In genomic region chr6:29917947-29918346, GRCm38 (mm10) we compare ENCODE assay signal across 8 mouse cellular contexts. TPM values are rescaled to one million over a fixed set of nuclear protein-coding genes. Genes with fewer than 3 reads are reported as not detected.
DNase-seq lines count a peak whose midpoint lies in the region; ATAC-seq and TF ChIP-seq lines count a peak whose summit lies in the region.

No protein-coding gene starts in this region.

- 49% methylated on average over 4 of the region's 4 CpGs for WGBS in hindbrain, embryonic 10.5 days
- WGBS in limb, embryonic 15.5 days = 29% methylated on average over 4 of the region's 4 CpGs

- no peaks in the 10 kb centered on the region for H3K9me3 ChIP-seq in hindbrain, embryonic 10.5 days
- H3K9me3 ChIP-seq in limb, embryonic 15.5 days = no peaks in the 10 kb centered on the region

- peak overlapping the region; percentile 75 for H3K4me3 ChIP-seq in layer of hippocampus, adult 2 months
- H3K4me3 ChIP-seq in hindbrain, embryonic 10.5 days = peak overlapping the region; percentile 79; the same call in 1 of the 2 replicates
- peak overlapping the region; percentile 79 for H3K4me3 ChIP-seq in limb, embryonic 15.5 days

- DNase-seq in layer of hippocampus, adult 2 months (ENCODE audit: low spot score in 2 of 2) = no peak
- no peak for DNase-seq in layer of hippocampus, postnatal 10 days (ENCODE audit: low spot score in 2 of 2)
- DNase-seq in hindbrain, embryonic 10.5 days (ENCODE audit: low spot score) = no peak
- peak; percentile 7 for DNase-seq in retina, embryonic 14.5 days (ENCODE audit: low spot score)
- DNase-seq in layer of hippocampus, postnatal 36 days = no peak
- DNase-seq in right cerebral cortex, adult 18-20 months = no peak

- ATAC-seq in limb, embryonic 15.5 days (ENCODE audit: insufficient number of reproducible peaks, low FRiP score, low TSS enrichment, low read depth) = no peak
- ATAC-seq in cerebellum, adult (ENCODE audit: insufficient number of reproducible peaks, low FRiP score, low TSS enrichment) = no peak

- no peak overlapping the region for H3K4me2 ChIP-seq in limb, embryonic 15.5 days

- no peak overlapping the region for H3K27ac ChIP-seq in layer of hippocampus, adult 2 months
- no peak overlapping the region for H3K27ac ChIP-seq in hindbrain, embryonic 10.5 days
- no peak overlapping the region for H3K27ac ChIP-seq in limb, embryonic 15.5 days

- H3K9ac ChIP-seq in limb, embryonic 15.5 days = no peak overlapping the region

- H3K27me3 ChIP-seq in hindbrain, embryonic 10.5 days (ENCODE audit: insufficient read depth, poor library complexity, severe bottlenecking) = peaks cover 51% of the 10 kb centered on the region
- H3K27me3 ChIP-seq in limb, embryonic 15.5 days = peaks cover 19% of the 10 kb centered on the region

- H3K36me3 ChIP-seq in hindbrain, embryonic 10.5 days = no peaks in the 10 kb centered on the region
- no peaks in the 10 kb centered on the region for H3K36me3 ChIP-seq in limb, embryonic 15.5 days

- no peak for TF ChIP-seq CTCF in layer of hippocampus, adult 2 months (conservative IDR thresholded peaks at IDR 0.05)

- H3K4me1 ChIP-seq in hindbrain, embryonic 10.5 days (replicated peaks) = peaks cover 15% of the 10 kb centered on the region
- H3K4me1 ChIP-seq in limb, embryonic 15.5 days = peaks cover 13% of the 10 kb centered on the region

RNA-seq across cellular contexts. Expression of gene Strip2, which starts 1.1 kb away (rescaled TPM):
- total RNA-seq in layer of hippocampus, adult 2 months (2021) = 10 to 100 TPM; 27.8 to 30.3 TPM
- 10 to 100 TPM; 10.6 to 12.3 TPM for total RNA-seq in layer of hippocampus, postnatal 10 days (2021)
- 0.86 and 1.0 TPM in 2 replicates for polyA plus RNA-seq in hindbrain, embryonic 10.5 days (2016; fragmentation: Nextera tagmentation; extraction: Ambion mirVana)
- 2.0 and 2.1 TPM in 2 replicates for polyA plus RNA-seq in limb, embryonic 15.5 days (2015; fragmentation: Nextera tagmentation; extraction: Ambion mirVana)
- 10 to 100 TPM; 20.2 to 25.3 TPM for total RNA-seq in layer of hippocampus, postnatal 36 days (2021)
